Mouse (Mus musculus): ENCODE results near the gene Kmt5c. TPM values are rescaled to one million over a fixed set of nuclear protein-coding genes. Genes with fewer than 3 reads are reported as not detected.

Kmt5c gene
- polyA plus RNA-seq, 1 experiment: 67.8 TPM

DNA sequence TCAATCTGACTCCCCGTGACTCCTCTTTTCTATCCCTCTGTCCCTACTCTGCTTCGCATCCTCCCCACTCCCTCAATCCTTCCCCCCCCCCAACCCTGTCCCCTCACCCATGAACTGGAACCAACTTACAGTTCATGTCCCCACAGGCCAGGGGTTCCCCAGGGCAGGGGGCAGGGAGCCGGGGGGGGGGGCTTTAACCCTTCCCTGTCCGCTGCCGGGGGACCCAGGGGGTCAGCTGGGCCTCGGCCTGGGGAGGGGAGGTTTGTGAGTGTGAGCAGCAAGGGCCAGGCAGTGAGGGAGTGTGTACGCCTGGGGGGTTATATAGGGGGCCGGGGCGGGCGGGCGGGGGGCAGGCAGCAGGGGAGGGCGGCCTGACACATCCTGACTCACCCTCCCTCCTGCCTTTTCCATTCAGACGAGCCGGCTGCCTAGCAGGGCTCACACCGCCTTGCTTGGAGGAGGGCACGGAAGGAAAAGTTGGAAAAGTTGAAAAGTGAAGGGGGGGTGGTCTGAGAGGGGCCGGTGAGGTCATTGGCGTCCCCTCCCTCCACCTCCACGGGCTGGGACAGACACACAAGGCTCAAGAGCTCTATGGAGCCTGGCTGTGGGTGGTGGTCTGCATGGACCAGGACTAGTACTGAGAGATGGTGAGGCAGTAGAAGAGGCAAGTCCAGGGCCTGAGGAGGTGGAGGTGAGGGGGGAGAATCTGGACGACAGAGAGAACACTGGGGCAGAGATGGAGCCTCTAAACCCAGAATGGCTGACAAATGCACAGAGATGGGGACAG lies 38.1 kb downstream of the Kmt5c start:
- TF ChIP-seq TAL1 (IDR thresholded peaks at IDR 0.05; ENCODE audit: low read length) (no peak), GATA1 (IDR thresholded peaks at IDR 0.05; ENCODE audit: low read length) (no peak)
- Histone ChIP-seq H3K4me3 (replicated peaks) (no peak overlapping the region), H3K36me3 (ENCODE audit: control insufficient read depth) (no peaks in the 10 kb centered on the region), H3K4me1 (ENCODE audit: control insufficient read depth) (peaks cover 19% of the 10 kb centered on the region), H3K9me3 (ENCODE audit: control insufficient read depth, low read length) (peaks cover 2% of the 10 kb centered on the region; the same call in 1 of the 2 replicates), H3K27me3 (ENCODE audit: control insufficient read depth) (peaks cover 86% of the 10 kb centered on the region)

- Histone ChIP-seq H3K27me3 (ENCODE audit: control insufficient read depth) (peaks cover 70% of the 10 kb centered on the region), H3K4me1 (ENCODE audit: control insufficient read depth) (peaks cover 38% of the 10 kb centered on the region), H3K36me3 (ENCODE audit: control insufficient read depth) (peaks cover 14% of the 10 kb centered on the region), H3K9me3 (ENCODE audit: control insufficient read depth, low read length) (peaks cover 2% of the 10 kb centered on the region; the same call in 1 of the 2 replicates), H3K4me3 (replicated peaks) (no peak overlapping the region)
- TF ChIP-seq GATA1 (IDR thresholded peaks at IDR 0.05; ENCODE audit: low read length) (no peak), TAL1 (IDR thresholded peaks at IDR 0.05; ENCODE audit: low read length) (no peak)
Observed at GRCm38 (mm10) chr7:4779921-4780320, 40.0 kb downstream of the Kmt5c start.

DNA sequence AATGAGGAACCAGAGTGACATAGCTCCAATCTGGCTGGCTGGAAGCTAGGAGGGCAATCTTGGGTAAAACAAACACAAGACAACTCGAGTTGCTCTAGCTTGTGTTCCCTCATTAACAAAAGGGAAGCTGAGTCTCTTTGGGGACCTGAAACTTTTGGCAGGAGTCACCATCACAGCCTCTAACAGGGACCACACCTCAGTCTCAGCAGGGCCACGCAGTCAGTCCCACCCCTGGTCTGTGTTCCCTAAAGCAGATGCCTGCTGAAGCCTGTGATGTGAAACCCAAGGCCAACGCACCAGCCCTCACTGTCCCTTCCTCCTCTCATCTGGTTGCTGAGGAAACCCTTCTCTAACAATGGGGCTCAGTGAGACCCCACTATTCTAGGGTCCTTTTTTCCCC lies 42.2 kb downstream of the Kmt5c start:
- no peaks in the 10 kb centered on the region; the same call in 1 of the 2 replicates for H3K9me3 ChIP-seq (ENCODE audit: control insufficient read depth, low read length)
- no peak overlapping the region for H3K4me3 ChIP-seq (replicated peaks)
- peaks cover 48% of the 10 kb centered on the region for H3K27me3 ChIP-seq (ENCODE audit: control insufficient read depth)
- H3K4me1 ChIP-seq (ENCODE audit: control insufficient read depth): peaks cover 44% of the 10 kb centered on the region
- TF ChIP-seq GATA1 (IDR thresholded peaks at IDR 0.05; ENCODE audit: low read length) (no peak), TAL1 (IDR thresholded peaks at IDR 0.05; ENCODE audit: low read length) (no peak)
- peaks cover 22% of the 10 kb centered on the region for H3K36me3 ChIP-seq (ENCODE audit: control insufficient read depth)

DNA sequence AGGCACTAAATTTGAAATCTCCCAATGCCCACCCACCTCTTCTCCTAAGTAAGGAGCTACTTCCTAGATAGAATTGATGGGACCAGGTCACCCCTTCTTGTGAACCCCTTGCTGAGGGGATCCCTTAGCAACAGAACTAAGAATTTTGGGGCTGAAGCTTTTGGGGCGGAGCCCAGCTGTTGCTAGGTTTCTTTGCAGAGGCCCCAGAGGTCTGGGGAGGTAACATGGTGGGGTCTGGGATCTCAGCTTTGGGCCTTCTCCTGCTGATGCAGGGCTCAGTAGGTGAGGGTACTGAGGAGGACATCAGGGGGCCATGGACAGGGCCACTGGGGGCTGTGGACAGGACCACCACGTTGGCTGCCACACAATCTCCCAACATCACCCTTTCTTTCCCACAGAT lies 42.8 kb downstream of the Kmt5c start, which contains the start of the genes Il11 and Tmem190:
Gene Il11, minus strand, starts transcription at position 101 of the 400 bp plus-strand sequence.
Gene Tmem190, plus strand, starts transcription at position 179 of the 400 bp plus-strand sequence.
- TF ChIP-seq GATA1 (IDR thresholded peaks at IDR 0.05; ENCODE audit: low read length) (no peak), TAL1 (IDR thresholded peaks at IDR 0.05; ENCODE audit: low read length) (no peak)
- Histone ChIP-seq H3K36me3 (ENCODE audit: control insufficient read depth) (peaks cover 22% of the 10 kb centered on the region), H3K4me1 (ENCODE audit: control insufficient read depth) (peaks cover 46% of the 10 kb centered on the region), H3K27me3 (ENCODE audit: control insufficient read depth) (peaks cover 42% of the 10 kb centered on the region), H3K4me3 (replicated peaks) (no peak within 1 kb of the TSS), H3K9me3 (ENCODE audit: control insufficient read depth, low read length) (no peaks in the 10 kb centered on the region)

DNA sequence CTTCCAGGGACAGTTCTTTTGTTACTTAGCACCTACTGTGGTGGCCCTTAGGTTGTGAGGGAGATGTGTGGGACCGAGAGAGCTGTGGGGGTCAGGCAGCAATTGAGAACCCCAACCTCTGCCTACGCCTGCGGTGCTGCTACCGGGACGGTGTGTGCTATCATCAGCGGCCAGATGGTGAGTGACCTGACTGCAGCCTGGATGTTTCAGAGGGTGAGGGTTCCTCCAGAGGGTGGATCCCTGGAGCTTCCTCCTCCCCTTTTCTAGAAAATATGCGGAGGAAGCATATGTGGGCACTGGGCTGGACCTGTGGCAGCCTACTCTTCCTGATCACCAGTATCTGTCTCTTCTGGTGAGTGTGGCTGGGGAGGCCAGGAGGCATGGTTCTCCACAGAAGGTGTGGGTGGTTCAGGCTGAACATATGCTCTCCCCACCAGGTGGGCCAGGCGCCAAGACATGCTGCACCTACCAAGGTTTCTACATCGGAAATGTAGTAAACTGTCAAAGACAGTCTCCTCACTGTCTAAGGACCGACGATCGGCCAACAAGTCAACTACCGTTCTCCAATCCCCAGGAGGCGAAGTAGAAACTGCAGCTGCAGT lies 43.9 kb downstream of the Kmt5c start:
- peak; percentile 38 for TF ChIP-seq TAL1 (IDR thresholded peaks at IDR 0.05; ENCODE audit: low read length)
- TF ChIP-seq GATA1 (IDR thresholded peaks at IDR 0.05; ENCODE audit: low read length): no peak
- H3K9me3 ChIP-seq (ENCODE audit: control insufficient read depth, low read length): no peaks in the 10 kb centered on the region
- H3K4me3 ChIP-seq (replicated peaks): no peak overlapping the region
- H3K27me3 ChIP-seq (ENCODE audit: control insufficient read depth): peaks cover 32% of the 10 kb centered on the region
- H3K4me1 ChIP-seq (ENCODE audit: control insufficient read depth): peaks cover 52% of the 10 kb centered on the region
- peaks cover 22% of the 10 kb centered on the region for H3K36me3 ChIP-seq (ENCODE audit: control insufficient read depth)

DNA sequence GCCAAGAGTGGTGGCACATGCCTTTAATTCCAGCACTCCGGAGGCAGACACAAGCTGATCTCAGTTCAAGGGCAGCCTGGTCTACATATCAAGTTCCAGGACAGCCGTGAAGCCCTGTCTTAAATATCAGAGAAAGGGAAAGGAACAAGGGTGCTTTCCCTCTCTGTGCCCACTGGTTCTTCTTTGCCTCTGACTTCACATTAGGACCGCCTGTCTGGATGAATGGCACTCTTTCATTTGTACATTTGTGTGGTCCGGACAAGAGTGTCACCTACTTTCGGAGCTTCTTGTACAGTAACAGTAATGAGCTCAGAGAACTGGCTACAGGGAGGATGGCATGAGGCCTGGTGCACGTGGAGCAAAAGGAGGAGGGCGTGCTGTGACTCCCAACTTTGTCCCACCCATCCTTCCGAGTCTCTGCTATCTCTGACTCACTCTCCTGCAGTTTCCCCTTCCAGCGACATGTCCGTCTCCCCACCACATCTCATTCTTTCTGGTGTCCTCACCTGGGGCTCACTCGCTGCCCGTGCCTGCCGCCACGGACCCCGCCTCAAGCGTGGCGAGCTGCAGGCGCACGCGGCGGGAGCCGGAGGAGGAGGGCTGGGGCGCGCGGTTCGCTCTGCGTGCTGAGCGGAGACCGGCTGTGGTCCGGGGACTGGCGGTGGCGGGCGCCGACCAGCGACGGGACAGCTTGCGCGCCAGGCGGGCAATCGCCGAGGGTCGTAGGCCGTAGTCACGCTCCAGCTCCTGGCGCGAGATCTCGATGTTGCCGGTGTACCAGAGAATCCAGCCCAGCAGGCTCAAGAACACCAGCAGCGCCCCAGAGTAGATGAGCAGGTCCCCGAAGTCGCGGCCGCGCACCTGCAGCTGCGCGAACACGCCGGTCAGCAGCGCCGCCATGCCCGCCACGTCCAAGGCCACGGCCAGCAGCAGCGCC lies 48.9 kb downstream of the Kmt5c start:
- Histone ChIP-seq H3K27me3 (ENCODE audit: control insufficient read depth) (no peaks in the 10 kb centered on the region), H3K4me3 (replicated peaks) (peak overlapping the region; percentile 87), H3K4me1 (ENCODE audit: control insufficient read depth) (peaks cover 70% of the 10 kb centered on the region), H3K9me3 (ENCODE audit: control insufficient read depth, low read length) (no peaks in the 10 kb centered on the region), H3K36me3 (ENCODE audit: control insufficient read depth) (peaks cover 25% of the 10 kb centered on the region)
- TF ChIP-seq GATA1 (IDR thresholded peaks at IDR 0.05; ENCODE audit: low read length) (no peak), TAL1 (IDR thresholded peaks at IDR 0.05; ENCODE audit: low read length) (no peak)

- Histone ChIP-seq H3K4me3 (replicated peaks) (peak within 1 kb of the TSS; percentile 87), H3K9me3 (ENCODE audit: control insufficient read depth, low read length) (no peaks in the 10 kb centered on the region), H3K27me3 (ENCODE audit: control insufficient read depth) (no peaks in the 10 kb centered on the region), H3K36me3 (ENCODE audit: control insufficient read depth) (peaks cover 25% of the 10 kb centered on the region), H3K4me1 (ENCODE audit: control insufficient read depth) (peaks cover 70% of the 10 kb centered on the region)
- TF ChIP-seq TAL1 (IDR thresholded peaks at IDR 0.05; ENCODE audit: low read length) (no peak), GATA1 (IDR thresholded peaks at IDR 0.05; ENCODE audit: low read length) (no peak)
Observed at GRCm38 (mm10) chr7:4789436-4789935, 49.6 kb downstream of the Kmt5c start, which contains the start of gene Tmem238. Tmem238 (minus strand) TSS chr7:4789656.

Measured in erythroblast, embryonic 14.5 days (primary cell).